Mouse (Mus musculus) spleen, adult 2 months (tissue): ENCODE results near the gene Sae1.

Source experiments
- CTCF ChIP-seq: fragments of 200-500 bp; IDR thresholded peaks from 2 replicates; pipeline ENCODE4 v1.5.1; 2011; ENCODE audit warnings: mild to moderate bottlenecking, inconsistent platforms; ENCODE audit not compliant: insufficient read depth, insufficient read length, insufficient replicate concordance; ENCODE audit errors: extremely low read depth
- POLR2A ChIP-seq: fragments of 200-500 bp; IDR thresholded peaks from 2 replicates; pipeline ENCODE4 v1.6.1; 2011; ENCODE audit warnings: low read depth, low read length, inconsistent platforms

GRCm38 (mm10) chr7:16426129-16426729, 38.6 kb upstream of the Sae1 start:
- TF ChIP-seq POLR2A (no peak), CTCF (peak; percentile 93)
